Mouse (Mus musculus) brain, embryonic 14.5 days (tissue): ENCODE data around the gene Gm20792. TPM values are rescaled to one million over a fixed set of nuclear protein-coding genes. Genes with fewer than 3 reads are reported as not detected.
"Not testable (repeated sequence)": the region's sequence is repeated elsewhere in the genome, so short reads cannot be mapped to it uniquely, and the experiment has no call there.

ENCODE experiments used
- DNase-seq: peaks from one replicate; pipeline ENCODE4 v3.0.0-alpha.2; 2011; ENCODE audit warnings: low read depth
- polyA plus RNA-seq: library from polyadenylated mRNA; depleted of rRNA; stranded (reverse); fragments of >200 nt; gene quantifications from 2 replicates; pipeline ENCODE4 v1.2.3, GENCODE M21; 2012; rRNA removed

Gene Gm20792
- polyA plus RNA-seq: not detected in 2 replicates

GRCm38 (mm10) chrY:48311555-48311954 lies at the start of gene Gm20792:
Gene Gm20792 (plus strand): TSS chrY:48311855.
- DNase-seq: not testable (repeated sequence)
